Mouse (Mus musculus) cerebellum, adult 2 months (tissue): ENCODE results near the gene Lsamp.

Source experiments
- CTCF ChIP-seq: fragments of 200-500 bp; IDR thresholded peaks from 2 replicates; pipeline ENCODE4 v1.5.1; 2011; ENCODE audit warnings: low read depth, mild to moderate bottlenecking, control low read depth, low read length, moderate library complexity, borderline replicate concordance; ENCODE audit not compliant: insufficient read depth
- POLR2A ChIP-seq: fragments of 200-500 bp; IDR thresholded peaks from 2 replicates; pipeline ENCODE4 v1.6.1; 2011; ENCODE audit warnings: low read length, control low read depth, borderline replicate concordance; ENCODE audit not compliant: insufficient read depth

- no peak for TF ChIP-seq POLR2A
- no peak for TF ChIP-seq CTCF
Measured at GRCm38 (mm10) chr16:40710491-40710890, 726.3 kb downstream of the Lsamp start.
